Mouse (Mus musculus) cerebellum, adult 2 months (tissue): ENCODE data around the gene Cactin. TPM values are rescaled to one million over a fixed set of nuclear protein-coding genes. Genes with fewer than 3 reads are reported as not detected.

ENCODE experiments used
- DNase-seq, 2 experiments: peaks; one replicate each; pipeline ENCODE4 v3.0.0; 2021
- H3K27ac ChIP-seq: fragments of 200-500 bp; 2 replicates; pipeline ENCODE4 v1.5.1; 2012; ENCODE audit warnings: low read length, control low read depth, inconsistent platforms; ENCODE audit not compliant: insufficient read depth
- H3K27me3 ChIP-seq: fragments of 200-500 bp; 2 replicates; pipeline ENCODE4 v1.6.1; 2012; ENCODE audit warnings: inconsistent platforms, mild to moderate bottlenecking, low read length, moderate library complexity; ENCODE audit not compliant: control insufficient read depth, insufficient read depth
- H3K4me1 ChIP-seq: fragments of 200-500 bp; 2 replicates; pipeline ENCODE4 v1.6.1; 2011; ENCODE audit warnings: low read length; ENCODE audit not compliant: control insufficient read depth, insufficient read depth
- H3K4me3 ChIP-seq: fragments of 200-500 bp; replicated peaks from 2 replicates; pipeline ENCODE3; 2011; ENCODE audit warnings: mild to moderate bottlenecking, low read depth, low read length, control low read depth; ENCODE audit not compliant: insufficient read depth
- CTCF ChIP-seq: fragments of 200-500 bp; IDR thresholded peaks from 2 replicates; pipeline ENCODE4 v1.5.1; 2011; ENCODE audit warnings: low read depth, mild to moderate bottlenecking, control low read depth, low read length, moderate library complexity, borderline replicate concordance; ENCODE audit not compliant: insufficient read depth
- POLR2A ChIP-seq: fragments of 200-500 bp; IDR thresholded peaks from 2 replicates; pipeline ENCODE4 v1.6.1; 2011; ENCODE audit warnings: low read length, control low read depth, borderline replicate concordance; ENCODE audit not compliant: insufficient read depth
- WGBS: fragments of 180-500 bp; shearing (Covaris S2); methylation state at CpG from one replicate; pipeline ENCODE4 v1.1.7; 2018; 5-methylcytosine and 5-hydroxymethylcytosine counted together
- polyA plus RNA-seq: library from polyadenylated mRNA; depleted of rRNA; stranded (reverse); fragments of >200 nt; gene quantifications from 2 replicates; pipeline ENCODE4 v1.2.3, GENCODE M21; 2012

Cactin gene
- polyA plus RNA-seq, 1 experiment: 36.3 TPM

DNA sequence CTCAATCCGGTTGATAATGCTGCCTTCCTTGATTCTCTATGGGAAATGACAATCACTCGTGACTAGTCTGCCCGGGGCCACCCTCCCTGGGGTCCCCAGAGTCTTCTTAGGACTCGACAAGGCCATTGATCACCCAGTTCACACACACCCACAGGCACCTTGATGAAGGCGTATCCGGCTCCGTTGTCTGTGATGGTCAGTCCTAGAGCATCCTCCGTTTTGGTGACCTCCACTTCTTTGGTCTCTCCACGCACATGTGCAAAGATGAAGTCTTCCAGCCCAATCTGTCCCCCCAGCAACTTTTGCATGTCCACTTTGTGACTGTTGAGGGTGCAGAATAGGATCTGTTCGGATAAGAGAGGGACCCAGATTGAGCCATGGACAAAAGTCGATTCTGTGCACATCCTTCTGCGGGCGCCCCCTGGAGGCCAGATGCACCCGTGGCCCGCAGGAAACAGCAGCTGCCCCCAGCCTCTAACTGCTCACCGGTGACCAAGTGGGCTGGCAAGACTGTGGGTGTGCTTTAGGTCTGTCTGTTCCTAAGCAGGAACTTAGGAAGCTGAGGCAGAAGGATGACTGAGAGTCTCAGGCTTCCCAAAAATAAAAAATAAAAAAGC is 20.5 kb downstream of the Cactin start:
- DNase-seq: peak in 1 of 2 experiments; percentile 68
- no peak overlapping the region for H3K4me3 ChIP-seq
- no peaks in the 10 kb centered on the region; the same call in 1 of the 2 replicates for H3K4me1 ChIP-seq
- H3K27me3 ChIP-seq: no peaks in the 10 kb centered on the region; the same call in 1 of the 2 replicates
- no peak overlapping the region for H3K27ac ChIP-seq
- TF ChIP-seq POLR2A (no peak), CTCF (peak; percentile 54; the same call in 1 of the 2 replicates)
- WGBS: 34% methylated on average over 16 of the region's 16 CpGs

- no peaks in the 10 kb centered on the region; the same call in 1 of the 2 replicates for H3K4me1 ChIP-seq
- no peak within 1 kb of the TSS for H3K27ac ChIP-seq
- TF ChIP-seq POLR2A (no peak), CTCF (no peak)
- WGBS: 6% methylated on average over 62 of the region's 67 CpGs
- no peak for DNase-seq
- no peaks in the 10 kb centered on the region; the same call in 1 of the 2 replicates for H3K27me3 ChIP-seq
- no peak within 1 kb of the TSS for H3K4me3 ChIP-seq
Measured at GRCm38 (mm10) chr10:81342686-81343505, 22.0 kb downstream of the Cactin start, which contains the start of gene Gipc3. Gene Gipc3 (minus strand): TSS chr10:81343266.

DNA sequence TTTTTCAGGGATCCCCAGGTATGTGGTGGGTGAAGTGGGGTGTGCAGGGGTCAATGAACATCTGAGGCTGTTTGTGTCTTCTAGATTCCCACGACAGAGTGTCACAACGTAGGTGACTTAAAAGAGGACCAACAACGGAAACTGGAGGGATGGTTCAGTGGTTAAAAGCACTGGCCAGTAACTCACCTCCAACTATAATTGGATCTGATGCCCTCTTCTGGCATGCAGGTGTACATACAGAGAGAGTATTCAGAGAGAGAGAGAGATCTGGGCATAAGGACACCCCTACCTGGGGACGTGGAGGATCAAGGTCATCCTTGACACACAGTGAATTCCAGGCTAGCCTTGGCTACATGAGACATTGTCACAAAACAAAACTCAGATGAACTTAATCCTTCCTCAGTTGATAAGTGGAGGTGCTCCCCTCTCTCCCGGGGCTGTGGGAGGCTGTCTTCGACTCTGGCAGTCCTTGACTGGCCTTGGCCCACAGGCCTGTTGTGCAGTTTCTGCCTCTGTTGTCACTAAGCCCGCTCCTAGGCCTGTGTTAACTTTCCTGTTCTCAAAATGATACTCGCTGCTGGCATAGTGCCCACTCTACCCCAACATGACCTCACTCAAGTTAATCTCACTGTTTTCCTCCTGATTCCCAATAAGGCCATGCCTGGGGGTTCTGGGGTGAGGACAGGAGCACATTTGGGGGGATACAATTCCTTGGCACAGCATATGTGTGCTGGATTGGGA is 23.7 kb downstream of the Cactin start:
- H3K27me3 ChIP-seq: no peaks in the 10 kb centered on the region; the same call in 1 of the 2 replicates
- WGBS: 37% methylated on average over 8 of the region's 8 CpGs

DNA sequence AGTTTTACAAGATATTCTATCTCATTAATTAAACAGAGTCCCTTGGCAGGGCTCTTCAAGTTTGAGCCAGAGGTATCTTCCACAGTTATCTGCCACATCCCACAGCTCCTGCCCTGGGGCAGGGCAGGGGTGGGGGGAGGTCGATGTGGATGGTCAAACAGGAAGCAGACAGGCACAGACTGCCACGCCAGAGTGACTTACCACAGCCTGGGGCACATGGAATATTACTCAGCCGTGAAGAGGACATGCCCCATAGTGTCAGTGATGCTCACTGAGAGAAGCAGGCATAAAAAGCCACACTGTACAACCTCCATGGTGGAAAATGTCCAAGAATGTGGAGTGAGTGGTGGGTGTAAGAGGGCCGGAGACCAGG is 24.2 kb downstream of the Cactin start:
- DNase-seq: no peak
- WGBS: 87% methylated on average over 4 of the region's 4 CpGs
- Histone ChIP-seq H3K4me1 (peaks cover 6% of the 10 kb centered on the region), H3K27ac (no peak overlapping the region), H3K27me3 (no peaks in the 10 kb centered on the region; the same call in 1 of the 2 replicates), H3K4me3 (no peak overlapping the region)
- no peak for TF ChIP-seq POLR2A
- no peak for TF ChIP-seq CTCF

More for the DNA sequence above, 23.7 kb downstream of the Cactin start:
- Histone ChIP-seq H3K4me1 (peaks cover 3% of the 10 kb centered on the region), H3K27ac (no peak overlapping the region), H3K4me3 (no peak overlapping the region)
- no peak for DNase-seq
- no peak for TF ChIP-seq POLR2A
- TF ChIP-seq CTCF: peak; percentile 39; the same call in 1 of the 2 replicates

GRCm38 (mm10) chr10:81346453-81347067 is 25.7 kb downstream of the Cactin start:
- no peak for TF ChIP-seq POLR2A
- no peak for TF ChIP-seq CTCF
- no peak overlapping the region for H3K4me3 ChIP-seq

GRCm38 (mm10) chr10:81349146-81349545 is 28.2 kb downstream of the Cactin start:
- Histone ChIP-seq H3K4me3 (no peak overlapping the region), H3K27me3 (no peaks in the 10 kb centered on the region), H3K27ac (no peak overlapping the region), H3K4me1 (peaks cover 6% of the 10 kb centered on the region; the same call in 1 of the 2 replicates)
- TF ChIP-seq CTCF (no peak), POLR2A (no peak)
- DNase-seq: no peak
- 11% methylated on average over 12 of the region's 12 CpGs for WGBS

More at GRCm38 (mm10) chr10:81346453-81347067, 25.7 kb downstream of the Cactin start:
- Histone ChIP-seq H3K27me3 (no peaks in the 10 kb centered on the region; the same call in 1 of the 2 replicates), H3K27ac (no peak overlapping the region), H3K4me1 (peaks cover 6% of the 10 kb centered on the region)
- DNase-seq: no peak
- WGBS: 28% methylated on average over 55 of the region's 55 CpGs

DNA sequence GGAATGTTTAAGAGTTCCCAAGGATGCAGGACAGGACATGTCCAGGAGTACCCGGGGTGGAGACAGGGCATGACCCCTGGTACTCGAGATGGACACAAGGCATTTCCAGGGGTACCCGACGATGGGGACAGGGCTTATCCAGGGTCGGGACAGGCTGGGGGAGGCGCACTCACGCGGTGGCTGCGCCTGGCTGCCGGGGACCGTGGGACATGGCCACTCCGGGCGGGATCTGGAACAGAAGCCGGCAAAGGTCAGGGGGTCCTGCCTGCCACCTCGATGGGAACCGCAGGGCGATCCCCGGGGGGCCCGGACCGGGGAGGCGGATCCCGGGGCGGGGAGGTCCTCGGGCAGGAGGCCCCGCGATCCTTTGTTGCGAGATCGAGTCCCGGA is 29.1 kb downstream of the Cactin start:
- H3K27me3 ChIP-seq: no peaks in the 10 kb centered on the region
- no peak for DNase-seq
- 1% methylated on average over 29 of the region's 29 CpGs for WGBS
- peak overlapping the region; percentile 72 for H3K4me3 ChIP-seq
- TF ChIP-seq POLR2A (no peak), CTCF (no peak)
- H3K27ac ChIP-seq: no peak overlapping the region
- H3K4me1 ChIP-seq: peaks cover 6% of the 10 kb centered on the region; the same call in 1 of the 2 replicates
